Mouse (Mus musculus): ENCODE data around the gene Adgrl3. TPM values are rescaled to one million over a fixed set of nuclear protein-coding genes. Genes with fewer than 3 reads are reported as not detected.

Gene Adgrl3
- polyA plus RNA-seq (2015; fragmentation: Nextera tagmentation; extraction: Ambion mirVana): 0.73 and 1.1 TPM in 2 replicates

GRCm38 (mm10) chr5:81019590-81020254 lies at the start of gene Adgrl3:
TSS of gene Adgrl3 (plus strand) at chr5:81020138.
- ATAC-seq (peak; percentile 25), DNase-seq (peak; percentile 28)
- H3K4me2 ChIP-seq (ENCODE audit: low read depth, low read length): peak within 1 kb of the TSS; percentile 84
- under 1% methylated on average over 51 of the region's 70 CpGs for WGBS (ENCODE audit: insufficient replicate concordance)
- H3K27me3 ChIP-seq (ENCODE audit: insufficient read depth, low read length): peaks cover 54% of the 10 kb centered on the region
- peak within 1 kb of the TSS; percentile 26 for H3K9ac ChIP-seq (replicated peaks)
- H3K4me3 ChIP-seq (ENCODE audit: low read depth, low read length): peak within 1 kb of the TSS; percentile 55
- no peaks in the 10 kb centered on the region for H3K36me3 ChIP-seq (replicated peaks; ENCODE audit: insufficient read depth, low read length)
- TF ChIP-seq CTCF (IDR thresholded peaks at IDR 0.05; ENCODE audit: low read depth) (no peak), EP300 (IDR thresholded peaks at IDR 0.05; ENCODE audit: low read depth) (no peak)
- no peak within 1 kb of the TSS for H3K27ac ChIP-seq (ENCODE audit: low read depth)
- no peaks in the 10 kb centered on the region; the same call in none of the 2 replicates for H3K4me1 ChIP-seq (ENCODE audit: insufficient read depth)
- no peaks in the 10 kb centered on the region for H3K9me3 ChIP-seq (ENCODE audit: low read length)

DNA sequence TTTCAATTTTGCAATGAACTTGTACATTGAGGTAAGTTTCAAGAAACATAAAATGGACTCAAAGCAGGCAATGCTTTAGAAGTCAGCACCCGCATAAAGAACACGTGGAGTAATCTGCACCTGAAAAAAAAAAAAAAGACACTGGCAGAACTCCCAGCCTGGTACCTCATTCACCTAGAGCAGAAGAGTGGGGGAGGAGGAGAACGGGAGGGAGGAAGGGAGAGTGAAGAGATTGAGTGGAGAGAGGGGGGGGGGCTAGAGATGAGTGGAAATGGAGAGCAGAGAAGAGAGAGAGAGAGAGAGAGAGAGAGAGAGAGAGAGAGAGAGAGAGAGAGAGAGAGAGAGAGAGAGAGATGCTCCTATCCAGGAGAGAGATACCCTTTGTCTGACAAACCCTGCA lies 772 bp upstream of the Adgrl3 start:
- no peaks in the 10 kb centered on the region; the same call in none of the 2 replicates for H3K4me1 ChIP-seq (ENCODE audit: insufficient read depth)
- peaks cover 49% of the 10 kb centered on the region for H3K27me3 ChIP-seq (ENCODE audit: insufficient read depth, low read length)
- H3K36me3 ChIP-seq (replicated peaks; ENCODE audit: insufficient read depth, low read length): no peaks in the 10 kb centered on the region
- TF ChIP-seq EP300 (IDR thresholded peaks at IDR 0.05; ENCODE audit: low read depth) (no peak), CTCF (IDR thresholded peaks at IDR 0.05; ENCODE audit: low read depth) (no peak)
- H3K9ac ChIP-seq (replicated peaks): no peak overlapping the region
- DNase-seq (no peak), ATAC-seq (no peak)
- no peaks in the 10 kb centered on the region for H3K9me3 ChIP-seq (ENCODE audit: low read length)
- H3K4me2 ChIP-seq (ENCODE audit: low read depth, low read length): peak overlapping the region; percentile 84
- WGBS (ENCODE audit: insufficient replicate concordance): 26% methylated on average over 3 of the region's 3 CpGs
- peak overlapping the region; percentile 55 for H3K4me3 ChIP-seq (ENCODE audit: low read depth, low read length)
- no peak overlapping the region for H3K27ac ChIP-seq (ENCODE audit: low read depth)

DNA sequence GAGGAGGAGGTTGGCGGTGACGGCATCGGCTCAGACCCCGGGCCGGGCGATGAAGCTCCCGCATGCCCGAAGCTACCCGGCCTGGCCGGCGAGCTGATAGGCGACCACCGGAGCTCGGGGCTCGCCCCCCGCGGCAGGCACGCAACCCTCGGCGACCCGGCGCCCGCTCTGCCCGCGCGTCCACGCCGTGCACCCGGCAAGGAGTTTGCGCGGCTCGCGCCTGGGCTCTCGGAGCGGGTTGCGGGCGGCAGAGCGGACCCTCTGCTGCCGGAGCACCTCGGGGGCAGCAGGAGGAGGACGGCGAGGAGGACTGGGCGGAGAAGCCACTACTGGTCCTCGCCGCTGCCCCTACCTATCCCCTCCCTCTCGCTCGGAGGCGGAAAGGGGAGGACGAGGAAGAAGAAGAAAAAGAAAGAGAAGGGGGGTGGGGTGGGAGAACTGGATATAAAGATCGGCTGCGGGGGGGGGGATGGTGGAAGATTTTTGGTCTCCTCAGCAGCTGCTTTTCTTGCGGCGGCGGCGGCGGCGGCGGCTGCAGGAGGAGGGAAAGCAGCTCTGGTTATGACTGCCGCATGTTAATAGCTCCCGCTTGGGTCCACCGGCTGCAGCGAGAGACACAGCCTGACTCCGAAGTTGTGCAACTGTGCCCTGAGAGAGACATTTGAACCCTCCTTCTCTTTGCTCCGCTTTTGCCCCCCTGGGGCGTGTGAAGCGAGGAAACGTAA lies 505 bp downstream of the Adgrl3 start:
- TF ChIP-seq CTCF (IDR thresholded peaks at IDR 0.05; ENCODE audit: low read depth) (no peak), EP300 (IDR thresholded peaks at IDR 0.05; ENCODE audit: low read depth) (no peak)
- Histone ChIP-seq H3K4me1 (ENCODE audit: insufficient read depth) (no peaks in the 10 kb centered on the region; the same call in none of the 2 replicates), H3K4me3 (ENCODE audit: low read depth, low read length) (peak overlapping the region; percentile 55), H3K9ac (replicated peaks) (no peak overlapping the region), H3K4me2 (ENCODE audit: low read depth, low read length) (peak overlapping the region; percentile 84), H3K9me3 (ENCODE audit: low read length) (no peaks in the 10 kb centered on the region), H3K36me3 (replicated peaks; ENCODE audit: insufficient read depth, low read length) (no peaks in the 10 kb centered on the region), H3K27me3 (ENCODE audit: insufficient read depth, low read length) (peaks cover 56% of the 10 kb centered on the region), H3K27ac (ENCODE audit: low read depth) (no peak overlapping the region)
- WGBS (ENCODE audit: insufficient replicate concordance): under 1% methylated on average over 55 of the region's 67 CpGs
- DNase-seq: peak; percentile 27
- ATAC-seq: peak; percentile 21

- ATAC-seq (no peak), DNase-seq (no peak)
- H3K4me1 ChIP-seq (ENCODE audit: insufficient read depth): no peaks in the 10 kb centered on the region; the same call in none of the 2 replicates
- WGBS (ENCODE audit: insufficient replicate concordance): 0% methylated on average over 6 of the region's 6 CpGs
- peak overlapping the region; percentile 55 for H3K4me3 ChIP-seq (ENCODE audit: low read depth, low read length)
- H3K4me2 ChIP-seq (ENCODE audit: low read depth, low read length): peak overlapping the region; percentile 84
- H3K9me3 ChIP-seq (ENCODE audit: low read length): no peaks in the 10 kb centered on the region
- TF ChIP-seq CTCF (IDR thresholded peaks at IDR 0.05; ENCODE audit: low read depth) (no peak), EP300 (IDR thresholded peaks at IDR 0.05; ENCODE audit: low read depth) (no peak)
- H3K27ac ChIP-seq (ENCODE audit: low read depth): no peak overlapping the region
- H3K36me3 ChIP-seq (replicated peaks; ENCODE audit: insufficient read depth, low read length): no peaks in the 10 kb centered on the region
- H3K27me3 ChIP-seq (ENCODE audit: insufficient read depth, low read length): peaks cover 56% of the 10 kb centered on the region
- H3K9ac ChIP-seq (replicated peaks): no peak overlapping the region
These were observed 1.0 kb downstream of the Adgrl3 start for GRCm38 (mm10) chr5:81021006-81021320.

- WGBS (ENCODE audit: insufficient replicate concordance): under 1% methylated on average over 39 of the region's 39 CpGs
- no peaks in the 10 kb centered on the region for H3K36me3 ChIP-seq (replicated peaks; ENCODE audit: insufficient read depth, low read length)
- no peak overlapping the region for H3K27ac ChIP-seq (ENCODE audit: low read depth)
- no peaks in the 10 kb centered on the region; the same call in none of the 2 replicates for H3K4me1 ChIP-seq (ENCODE audit: insufficient read depth)
- peaks cover 56% of the 10 kb centered on the region for H3K27me3 ChIP-seq (ENCODE audit: insufficient read depth, low read length)
- peak overlapping the region; percentile 55 for H3K4me3 ChIP-seq (ENCODE audit: low read depth, low read length)
- H3K9ac ChIP-seq (replicated peaks): no peak overlapping the region
- no peaks in the 10 kb centered on the region for H3K9me3 ChIP-seq (ENCODE audit: low read length)
- ATAC-seq: no peak
- peak overlapping the region; percentile 84 for H3K4me2 ChIP-seq (ENCODE audit: low read depth, low read length)
- TF ChIP-seq EP300 (IDR thresholded peaks at IDR 0.05; ENCODE audit: low read depth): no peak
- no peak for TF ChIP-seq CTCF (IDR thresholded peaks at IDR 0.05; ENCODE audit: low read depth)
- DNase-seq: peak; percentile 13
These were observed 1.5 kb downstream of the Adgrl3 start for GRCm38 (mm10) chr5:81021331-81021863.

DNA sequence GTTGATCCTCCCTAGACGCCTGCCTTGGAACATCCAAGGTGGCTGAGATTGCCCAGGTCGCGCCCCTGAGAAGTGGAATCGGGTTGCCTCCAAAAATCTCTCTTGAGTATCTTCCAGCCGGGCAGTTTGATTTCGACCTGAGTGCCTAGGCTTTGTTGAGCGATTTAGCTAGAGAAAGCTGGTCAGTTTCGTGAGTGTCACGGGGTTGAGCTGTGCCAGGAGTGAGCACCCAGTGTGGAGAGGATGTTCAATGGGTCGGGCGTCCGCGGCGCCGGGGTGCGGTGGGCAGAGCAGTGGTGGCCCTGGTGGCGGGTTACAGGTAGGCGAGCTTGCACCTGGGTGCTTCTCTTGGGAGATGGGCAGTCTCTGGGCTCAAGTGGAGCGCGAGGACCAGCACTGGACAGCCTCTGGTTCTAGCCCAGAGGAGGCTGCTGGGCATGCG lies 1.9 kb downstream of the Adgrl3 start:
- DNase-seq (no peak), ATAC-seq (no peak)
- Histone ChIP-seq H3K27ac (ENCODE audit: low read depth) (no peak overlapping the region), H3K9ac (replicated peaks) (no peak overlapping the region), H3K4me1 (ENCODE audit: insufficient read depth) (no peaks in the 10 kb centered on the region; the same call in none of the 2 replicates), H3K27me3 (ENCODE audit: insufficient read depth, low read length) (peaks cover 56% of the 10 kb centered on the region), H3K4me3 (ENCODE audit: low read depth, low read length) (peak overlapping the region; percentile 55), H3K36me3 (replicated peaks; ENCODE audit: insufficient read depth, low read length) (no peaks in the 10 kb centered on the region), H3K9me3 (ENCODE audit: low read length) (no peaks in the 10 kb centered on the region), H3K4me2 (ENCODE audit: low read depth, low read length) (peak overlapping the region; percentile 84)
- 2% methylated on average over 21 of the region's 21 CpGs for WGBS (ENCODE audit: insufficient replicate concordance)
- TF ChIP-seq EP300 (IDR thresholded peaks at IDR 0.05; ENCODE audit: low read depth) (no peak), CTCF (IDR thresholded peaks at IDR 0.05; ENCODE audit: low read depth) (no peak)
